Mouse (Mus musculus) layer of hippocampus, adult 11-12 months (tissue): ENCODE results near the gene Prdm16.

Experiments
- DNase-seq: peaks from one replicate; pipeline ENCODE4 v3.0.0; 2022; ENCODE audit warnings: low spot score

Gene Prdm16

GRCm38 (mm10) chr4:154558041-154558440, 78.6 kb downstream of the Prdm16 start:
- DNase-seq, result no peak

- DNase-seq, result no peak
These were observed 79.5 kb downstream of the Prdm16 start for GRCm38 (mm10) chr4:154557168-154557567.

- DNase-seq, result no peak
These were observed 80.3 kb downstream of the Prdm16 start for GRCm38 (mm10) chr4:154556418-154556817.

GRCm38 (mm10) chr4:154549961-154550393, 86.7 kb downstream of the Prdm16 start:
- DNase-seq, result peak; percentile 47

- DNase-seq, result no peak
These were observed 87.2 kb downstream of the Prdm16 start for GRCm38 (mm10) chr4:154549497-154549896.

GRCm38 (mm10) chr4:154547176-154547855, 89.4 kb downstream of the Prdm16 start:
- no peak for DNase-seq

- no peak for DNase-seq
These were observed 91.4 kb downstream of the Prdm16 start for GRCm38 (mm10) chr4:154545296-154545695.

GRCm38 (mm10) chr4:154543921-154544320, 92.8 kb downstream of the Prdm16 start:
- no peak for DNase-seq

GRCm38 (mm10) chr4:154543128-154543527, 93.5 kb downstream of the Prdm16 start:
- no peak for DNase-seq

GRCm38 (mm10) chr4:154542568-154542967, 94.1 kb downstream of the Prdm16 start:
- DNase-seq, result no peak

- DNase-seq, result no peak
These were observed 94.9 kb downstream of the Prdm16 start for GRCm38 (mm10) chr4:154541632-154542276.

GRCm38 (mm10) chr4:154540671-154541070, 96.0 kb downstream of the Prdm16 start:
- no peak for DNase-seq

GRCm38 (mm10) chr4:154539703-154540102, 97.0 kb downstream of the Prdm16 start:
- DNase-seq, result no peak

GRCm38 (mm10) chr4:154538727-154539126, 97.9 kb downstream of the Prdm16 start:
- no peak for DNase-seq

- DNase-seq, result no peak
These were observed 100.6 kb downstream of the Prdm16 start for GRCm38 (mm10) chr4:154536110-154536509.

- no peak for DNase-seq
These were observed 105.3 kb downstream of the Prdm16 start for GRCm38 (mm10) chr4:154531368-154531767.

- DNase-seq, result no peak
These were observed 106.3 kb downstream of the Prdm16 start for GRCm38 (mm10) chr4:154530336-154530735.

GRCm38 (mm10) chr4:154527506-154527905, 109.2 kb downstream of the Prdm16 start:
- DNase-seq, result no peak

- no peak for DNase-seq
These were observed 110.3 kb downstream of the Prdm16 start for GRCm38 (mm10) chr4:154526351-154526786.

GRCm38 (mm10) chr4:154523898-154524297, 112.8 kb downstream of the Prdm16 start:
- DNase-seq, result no peak

- DNase-seq, result no peak
These were observed 114.6 kb downstream of the Prdm16 start for GRCm38 (mm10) chr4:154521881-154522676.

- DNase-seq, result no peak
These were observed 117.1 kb downstream of the Prdm16 start for GRCm38 (mm10) chr4:154519470-154520037.
